Mouse (Mus musculus) frontal cortex, adult 2 months (tissue): Measurements from ENCODE around the gene Ppp4r1. TPM values are rescaled to one million over a fixed set of nuclear protein-coding genes. Genes with fewer than 3 reads are reported as not detected.

Experiments used
- DNase-seq, 2 experiments: peaks; one replicate each; pipeline ENCODE4 v3.0.0; 2022; ENCODE audit warnings: low spot score in 1 of 2; ENCODE audit errors: extremely low spot score in 1 of 2
- polyA plus RNA-seq: library from polyadenylated mRNA; depleted of rRNA; stranded (reverse); fragments of >200 nt; gene quantifications from 2 replicates; pipeline ENCODE4 v1.2.3, GENCODE M21; 2012

The Ppp4r1 gene
- polyA plus RNA-seq, 1 experiment = 73.3 TPM

GRCm38 (mm10) chr17:65800451-65800850 is 18.1 kb downstream of the Ppp4r1 start:
- no peak for DNase-seq

- DNase-seq = no peak
These were observed 19.7 kb downstream of the Ppp4r1 start for GRCm38 (mm10) chr17:65802026-65802425.

GRCm38 (mm10) chr17:65805966-65806365 is 23.6 kb downstream of the Ppp4r1 start:
- no peak for DNase-seq

GRCm38 (mm10) chr17:65806416-65806815 is 24.0 kb downstream of the Ppp4r1 start:
- DNase-seq = no peak

GRCm38 (mm10) chr17:65811032-65811431 is 28.7 kb downstream of the Ppp4r1 start:
- DNase-seq = no peak

GRCm38 (mm10) chr17:65813763-65814162 is 31.4 kb downstream of the Ppp4r1 start:
- DNase-seq = no peak

- DNase-seq = no peak
These were observed 37.8 kb downstream of the Ppp4r1 start for GRCm38 (mm10) chr17:65820197-65820596.

GRCm38 (mm10) chr17:65822423-65822822 is 40.0 kb downstream of the Ppp4r1 start:
- DNase-seq = no peak

- no peak for DNase-seq
These were observed 41.9 kb downstream of the Ppp4r1 start for GRCm38 (mm10) chr17:65824246-65824645.

- DNase-seq = no peak
These were observed 43.9 kb downstream of the Ppp4r1 start for GRCm38 (mm10) chr17:65826257-65826656.

GRCm38 (mm10) chr17:65827119-65827840 is 44.9 kb downstream of the Ppp4r1 start:
- DNase-seq = no peak

- DNase-seq = no peak
These were observed 45.5 kb downstream of the Ppp4r1 start for GRCm38 (mm10) chr17:65827904-65828303.

GRCm38 (mm10) chr17:65828951-65829350 is 46.6 kb downstream of the Ppp4r1 start:
- DNase-seq = no peak

GRCm38 (mm10) chr17:65830216-65830863 is 48.0 kb downstream of the Ppp4r1 start:
- DNase-seq = no peak

GRCm38 (mm10) chr17:65833891-65834290 is 51.5 kb downstream of the Ppp4r1 start:
- no peak for DNase-seq

GRCm38 (mm10) chr17:65836746-65837145 is 54.4 kb downstream of the Ppp4r1 start:
- DNase-seq = peak; percentile 37 to 61

- no peak for DNase-seq
These were observed 57.3 kb downstream of the Ppp4r1 start for GRCm38 (mm10) chr17:65839541-65840256.

- no peak for DNase-seq
These were observed 60.5 kb downstream of the Ppp4r1 start for GRCm38 (mm10) chr17:65842669-65843381.

- no peak for DNase-seq
These were observed 63.0 kb downstream of the Ppp4r1 start for GRCm38 (mm10) chr17:65845423-65845822.

GRCm38 (mm10) chr17:65847694-65848449 is 65.5 kb downstream of the Ppp4r1 start:
- DNase-seq = no peak
